Mouse (Mus musculus) embryonic facial prominence, embryonic 11.5 days (tissue): ENCODE data around the gene Tedc1. TPM values are rescaled to one million over a fixed set of nuclear protein-coding genes. Genes with fewer than 3 reads are reported as not detected.

Experiments
- ATAC-seq: fragments of 200-750 bp; cut with Nextera tagmentation; replicated peaks from 2 replicates; pipeline ENCODE4 v1.8.0; 2017; ENCODE audit warnings: low read depth; ENCODE audit not compliant: insufficient number of reproducible peaks, low FRiP score, low TSS enrichment
- DNase-seq: peaks from one replicate; pipeline ENCODE4 v3.0.0-alpha.2; 2015; ENCODE audit warnings: low spot score
- H3K27ac ChIP-seq: fragments of 300-500 bp; sonication (generic); replicated peaks from 2 replicates; pipeline ENCODE4 v1.5.1; 2014; ENCODE audit warnings: mild to moderate bottlenecking, low read depth, low read length, control low read depth
- H3K27me3 ChIP-seq: fragments of 300-500 bp; sonication (generic); 2 replicates; pipeline ENCODE4 v1.6.1; 2014; ENCODE audit warnings: mild to moderate bottlenecking, low read length, moderate library complexity, mixed read lengths; ENCODE audit not compliant: control insufficient read depth, insufficient read depth
- H3K36me3 ChIP-seq: fragments of 300-500 bp; sonication (generic); replicated peaks from 2 replicates; pipeline ENCODE4 v1.6.1; 2014; ENCODE audit warnings: low read depth, mild to moderate bottlenecking, low read length, moderate library complexity, mixed read lengths; ENCODE audit not compliant: control insufficient read depth, insufficient read depth
- H3K4me1 ChIP-seq: fragments of 300-500 bp; sonication (generic); 2 replicates; pipeline ENCODE4 v1.6.1; 2014; ENCODE audit warnings: low read length, mixed read lengths; ENCODE audit not compliant: control insufficient read depth, insufficient read depth
- H3K4me2 ChIP-seq: fragments of 300-500 bp; sonication (generic); 2 replicates; pipeline ENCODE4 v1.6.1; 2014; ENCODE audit warnings: low read depth, mild to moderate bottlenecking, control low read depth, low read length, moderate library complexity
- H3K4me3 ChIP-seq: fragments of 300-500 bp; sonication (generic); 2 replicates; pipeline ENCODE4 v1.5.1; 2014; ENCODE audit warnings: low read depth, low read length, control low read depth
- H3K9ac ChIP-seq: fragments of 300-500 bp; sonication (generic); replicated peaks from 2 replicates; pipeline ENCODE4 v1.6.1; 2014; ENCODE audit warnings: mild to moderate bottlenecking, control low read depth, low read length
- H3K9me3 ChIP-seq: fragments of 300-500 bp; sonication (generic); replicated peaks from 2 replicates; pipeline ENCODE4 v1.6.1; 2016; ENCODE audit warnings: mild to moderate bottlenecking, low read length, inconsistent platforms, mixed read lengths; ENCODE audit not compliant: control insufficient read depth
- WGBS: fragments of 180-500 bp; shearing (Covaris S2); extraction: QIAGEN DNeasy Blood & Tissue Kit; methylation state at CpG from one replicate; pipeline ENCODE4 v1.1.7; 2014; 5-methylcytosine and 5-hydroxymethylcytosine counted together
- polyA plus RNA-seq: library from polyadenylated mRNA; unstranded; fragments of >200 nt; fragmentation: Nextera tagmentation; extraction: Ambion mirVana; gene quantifications from 2 replicates; pipeline ENCODE4 v1.2.1, GENCODE M21; 2014

Gene Tedc1
- polyA plus RNA-seq, 1 experiment from 2014 or later: 26.4 TPM

- Histone ChIP-seq H3K27me3 (peaks cover 10% of the 10 kb centered on the region), H3K4me3 (no peak overlapping the region), H3K4me2 (no peak overlapping the region), H3K4me1 (no peaks in the 10 kb centered on the region; the same call in none of the 2 replicates), H3K9ac (no peak overlapping the region), H3K9me3 (no peaks in the 10 kb centered on the region), H3K36me3 (no peaks in the 10 kb centered on the region), H3K27ac (no peak overlapping the region)
- WGBS: 86% methylated on average over 8 of the region's 8 CpGs
- ATAC-seq: no peak
- DNase-seq: no peak
Measured at GRCm38 (mm10) chr12:113147481-113147880, 8.7 kb upstream of the Tedc1 start.

- DNase-seq (no peak), ATAC-seq (no peak)
- no peak overlapping the region for H3K9ac ChIP-seq
- no peaks in the 10 kb centered on the region for H3K9me3 ChIP-seq
- H3K4me3 ChIP-seq: no peak overlapping the region
- 30% methylated on average over 16 of the region's 16 CpGs for WGBS
- no peaks in the 10 kb centered on the region for H3K36me3 ChIP-seq
- peaks cover 10% of the 10 kb centered on the region for H3K27me3 ChIP-seq
- no peak overlapping the region for H3K4me2 ChIP-seq
- H3K4me1 ChIP-seq: no peaks in the 10 kb centered on the region; the same call in none of the 2 replicates
- no peak overlapping the region for H3K27ac ChIP-seq
Measured at GRCm38 (mm10) chr12:113148381-113149035, 7.7 kb upstream of the Tedc1 start.

- WGBS: 74% methylated on average over 4 of the region's 4 CpGs
- Histone ChIP-seq H3K27me3 (peaks cover 10% of the 10 kb centered on the region), H3K36me3 (no peaks in the 10 kb centered on the region), H3K9ac (no peak overlapping the region), H3K9me3 (no peaks in the 10 kb centered on the region), H3K4me2 (no peak overlapping the region), H3K27ac (no peak overlapping the region), H3K4me3 (no peak overlapping the region), H3K4me1 (no peaks in the 10 kb centered on the region; the same call in none of the 2 replicates)
- DNase-seq (no peak), ATAC-seq (no peak)
Measured at GRCm38 (mm10) chr12:113149341-113149740, 6.9 kb upstream of the Tedc1 start.

- H3K36me3 ChIP-seq: no peaks in the 10 kb centered on the region
- no peak overlapping the region for H3K4me3 ChIP-seq
- H3K27ac ChIP-seq: no peak overlapping the region
- no peak overlapping the region for H3K9ac ChIP-seq
- ATAC-seq: no peak
- no peaks in the 10 kb centered on the region for H3K9me3 ChIP-seq
- 74% methylated on average over 3 of the region's 3 CpGs for WGBS
- H3K27me3 ChIP-seq: peaks cover 10% of the 10 kb centered on the region
- H3K4me1 ChIP-seq: no peaks in the 10 kb centered on the region; the same call in none of the 2 replicates
- DNase-seq: no peak
- no peak overlapping the region for H3K4me2 ChIP-seq
Measured at GRCm38 (mm10) chr12:113149896-113150295, 6.3 kb upstream of the Tedc1 start.

GRCm38 (mm10) chr12:113150591-113150990 lies 5.6 kb upstream of the Tedc1 start:
- DNase-seq (no peak), ATAC-seq (no peak)
- WGBS: 78% methylated on average over 4 of the region's 4 CpGs
- no peak overlapping the region for H3K9ac ChIP-seq
- H3K27me3 ChIP-seq: peaks cover 10% of the 10 kb centered on the region
- H3K9me3 ChIP-seq: no peaks in the 10 kb centered on the region
- H3K27ac ChIP-seq: no peak overlapping the region
- H3K36me3 ChIP-seq: no peaks in the 10 kb centered on the region
- no peaks in the 10 kb centered on the region; the same call in none of the 2 replicates for H3K4me1 ChIP-seq
- H3K4me2 ChIP-seq: no peak overlapping the region
- no peak overlapping the region for H3K4me3 ChIP-seq

GRCm38 (mm10) chr12:113151046-113151445 lies 5.2 kb upstream of the Tedc1 start:
- Histone ChIP-seq H3K4me2 (no peak overlapping the region), H3K27me3 (peaks cover 10% of the 10 kb centered on the region)
- ATAC-seq: no peak

GRCm38 (mm10) chr12:113151661-113152271 lies 4.5 kb upstream of the Tedc1 start:
- Histone ChIP-seq H3K36me3 (no peaks in the 10 kb centered on the region), H3K9ac (peak overlapping the region; percentile 32), H3K4me3 (peak overlapping the region; percentile 40), H3K27ac (no peak overlapping the region), H3K27me3 (peaks cover 6% of the 10 kb centered on the region), H3K4me1 (no peaks in the 10 kb centered on the region; the same call in none of the 2 replicates), H3K4me2 (peak overlapping the region; percentile 86), H3K9me3 (no peaks in the 10 kb centered on the region)
- DNase-seq: peak; percentile 41
- WGBS: 2% methylated on average over 34 of the region's 36 CpGs
- ATAC-seq: no peak

More at GRCm38 (mm10) chr12:113151046-113151445, 5.2 kb upstream of the Tedc1 start:
- Histone ChIP-seq H3K4me1 (no peaks in the 10 kb centered on the region; the same call in none of the 2 replicates), H3K4me3 (no peak overlapping the region), H3K36me3 (no peaks in the 10 kb centered on the region), H3K9ac (no peak overlapping the region), H3K27ac (no peak overlapping the region), H3K9me3 (no peaks in the 10 kb centered on the region)
- no peak for DNase-seq
- 73% methylated on average over 8 of the region's 8 CpGs for WGBS

- no peaks in the 10 kb centered on the region for H3K36me3 ChIP-seq
- 16% methylated on average over 19 of the region's 19 CpGs for WGBS
- H3K4me2 ChIP-seq: peak overlapping the region; percentile 86
- peak overlapping the region; percentile 40 for H3K4me3 ChIP-seq
- H3K27ac ChIP-seq: no peak overlapping the region
- DNase-seq: no peak
- H3K9me3 ChIP-seq: no peaks in the 10 kb centered on the region
- ATAC-seq: no peak
- H3K9ac ChIP-seq: no peak overlapping the region; the same call in 1 of the 2 replicates
- peaks cover 2% of the 10 kb centered on the region for H3K27me3 ChIP-seq
- H3K4me1 ChIP-seq: peaks cover 3% of the 10 kb centered on the region; the same call in 1 of the 2 replicates
Measured at GRCm38 (mm10) chr12:113152272-113152661, 4.0 kb upstream of the Tedc1 start.
